Mouse (Mus musculus) small intestine, adult 2 months (tissue): ENCODE measurements around the gene Tmem89. TPM values are rescaled to one million over a fixed set of nuclear protein-coding genes. Genes with fewer than 3 reads are reported as not detected.

Source experiments
- H3K27ac ChIP-seq: fragments of 200-500 bp; 2 replicates; pipeline ENCODE4 v1.5.1; 2012; ENCODE audit warnings: low read depth, low read length, control low read depth, inconsistent platforms; ENCODE audit not compliant: insufficient read depth
- H3K27me3 ChIP-seq: fragments of 200-500 bp; 2 replicates; pipeline ENCODE4 v1.6.1; 2012; ENCODE audit warnings: mild to moderate bottlenecking, moderate library complexity, low read length, inconsistent platforms; ENCODE audit not compliant: control insufficient read depth, insufficient read depth
- H3K36me3 ChIP-seq: fragments of 200-500 bp; 2 replicates; pipeline ENCODE4 v1.6.1; 2012; ENCODE audit warnings: mild to moderate bottlenecking, low read length, control low read depth, inconsistent platforms; ENCODE audit not compliant: control insufficient read depth, insufficient read depth
- H3K4me1 ChIP-seq: fragments of 200-500 bp; 2 replicates; pipeline ENCODE4 v1.6.1; 2012; ENCODE audit warnings: low read length, inconsistent platforms, mixed read lengths; ENCODE audit not compliant: control insufficient read depth, insufficient read depth, insufficient read length
- H3K4me3 ChIP-seq: fragments of 200-500 bp; 2 replicates; pipeline ENCODE4 v1.5.1; 2012; ENCODE audit warnings: low read depth, mild to moderate bottlenecking, control low read depth, inconsistent platforms, low read length, moderate library complexity
- CTCF ChIP-seq: fragments of 200-500 bp; IDR thresholded peaks from 2 replicates; pipeline ENCODE4 v1.5.1; 2012; ENCODE audit warnings: low read depth, mild to moderate bottlenecking, control low read depth, inconsistent platforms, low read length, moderate library complexity, mixed read lengths; ENCODE audit not compliant: insufficient replicate concordance, insufficient read length; ENCODE audit errors: extremely low read depth
- POLR2A ChIP-seq: fragments of 200-500 bp; IDR thresholded peaks from 2 replicates; pipeline ENCODE4 v1.6.1; 2012; ENCODE audit warnings: low read depth, mild to moderate bottlenecking, control low read depth, inconsistent platforms, low read length, moderate library complexity
- WGBS: fragments of 180-500 bp; shearing (Covaris S2); methylation state at CpG from one replicate; pipeline ENCODE4 v1.1.7; 2018; 5-methylcytosine and 5-hydroxymethylcytosine counted together
- polyA plus RNA-seq: library from polyadenylated mRNA; depleted of rRNA; stranded (reverse); fragments of >200 nt; gene quantifications from 2 replicates; pipeline ENCODE4 v1.2.3, GENCODE M21; 2012

The Tmem89 gene
- polyA plus RNA-seq, 1 experiment: 33.6 TPM

- H3K36me3 ChIP-seq: peaks cover 82% of the 10 kb centered on the region
- 82% methylated on average over 9 of the region's 9 CpGs for WGBS
- H3K4me1 ChIP-seq: no peaks in the 10 kb centered on the region
- no peaks in the 10 kb centered on the region for H3K27me3 ChIP-seq
- no peak overlapping the region for H3K4me3 ChIP-seq
- H3K27ac ChIP-seq: no peak overlapping the region
- TF ChIP-seq CTCF: no peak
- no peak for TF ChIP-seq POLR2A
Measured at GRCm38 (mm10) chr9:108945111-108945510, 30.7 kb downstream of the Tmem89 start.

GRCm38 (mm10) chr9:108945608-108946007 is 31.2 kb downstream of the Tmem89 start:
- 79% methylated on average over 5 of the region's 5 CpGs for WGBS
- H3K4me1 ChIP-seq: no peaks in the 10 kb centered on the region
- no peak for TF ChIP-seq POLR2A
- TF ChIP-seq CTCF: no peak
- H3K27me3 ChIP-seq: no peaks in the 10 kb centered on the region
- no peak overlapping the region for H3K27ac ChIP-seq
- H3K4me3 ChIP-seq: no peak overlapping the region
- H3K36me3 ChIP-seq: peaks cover 84% of the 10 kb centered on the region

- Histone ChIP-seq H3K27ac (no peak overlapping the region), H3K4me3 (no peak overlapping the region), H3K27me3 (no peaks in the 10 kb centered on the region), H3K36me3 (peaks cover 60% of the 10 kb centered on the region), H3K4me1 (no peaks in the 10 kb centered on the region)
- WGBS: 61% methylated on average over 13 of the region's 13 CpGs
- no peak for TF ChIP-seq POLR2A
- TF ChIP-seq CTCF: no peak
Measured at GRCm38 (mm10) chr9:108949231-108949966, 35.0 kb downstream of the Tmem89 start.

- 90% methylated on average over 9 of the region's 9 CpGs for WGBS
- no peak overlapping the region for H3K27ac ChIP-seq
- peaks cover 53% of the 10 kb centered on the region for H3K36me3 ChIP-seq
- H3K4me3 ChIP-seq: no peak overlapping the region
- no peak for TF ChIP-seq POLR2A
- TF ChIP-seq CTCF: no peak
- H3K27me3 ChIP-seq: no peaks in the 10 kb centered on the region
- H3K4me1 ChIP-seq: no peaks in the 10 kb centered on the region
Measured at GRCm38 (mm10) chr9:108949967-108950728, 35.7 kb downstream of the Tmem89 start.

- peaks cover 23% of the 10 kb centered on the region for H3K36me3 ChIP-seq
- H3K27ac ChIP-seq: no peak within 1 kb of the TSS
- H3K27me3 ChIP-seq: no peaks in the 10 kb centered on the region
- H3K4me1 ChIP-seq: no peaks in the 10 kb centered on the region
- TF ChIP-seq POLR2A (no peak), CTCF (no peak)
- H3K4me3 ChIP-seq: no peak within 1 kb of the TSS
- WGBS: 11% methylated on average over 14 of the region's 15 CpGs
Measured at GRCm38 (mm10) chr9:108953081-108953636, 38.7 kb downstream of the Tmem89 start, which contains the start of gene Col7a1. Gene Col7a1, plus strand, starts transcription at chr9:108953586.

- Histone ChIP-seq H3K27ac (no peak overlapping the region), H3K27me3 (no peaks in the 10 kb centered on the region), H3K36me3 (peaks cover 3% of the 10 kb centered on the region; the same call in 1 of the 2 replicates), H3K4me3 (no peak overlapping the region), H3K4me1 (no peaks in the 10 kb centered on the region)
- 85% methylated on average over 11 of the region's 11 CpGs for WGBS
- TF ChIP-seq CTCF (no peak), POLR2A (no peak)
Measured at GRCm38 (mm10) chr9:108955241-108955640, 40.8 kb downstream of the Tmem89 start.

GRCm38 (mm10) chr9:108955846-108956245 is 41.4 kb downstream of the Tmem89 start:
- no peaks in the 10 kb centered on the region for H3K36me3 ChIP-seq
- H3K4me1 ChIP-seq: no peaks in the 10 kb centered on the region
- H3K27me3 ChIP-seq: no peaks in the 10 kb centered on the region
- no peak overlapping the region for H3K27ac ChIP-seq
- TF ChIP-seq CTCF (no peak), POLR2A (no peak)
- 86% methylated on average over 11 of the region's 11 CpGs for WGBS
- H3K4me3 ChIP-seq: no peak overlapping the region
